Mouse (Mus musculus) stomach, postnatal 0 days (tissue): ENCODE results near the gene Zkscan1.

ENCODE experiments used
- CTCF ChIP-seq: IDR thresholded peaks from 2 replicates; pipeline ENCODE4 v1.5.1; 2016; ENCODE audit warnings: antibody characterized with exemption, low read depth, mild to moderate bottlenecking, moderate library complexity
- EP300 ChIP-seq: optimal IDR thresholded peaks from 2 replicates; pipeline ENCODE3; 2016; ENCODE audit warnings: antibody characterized with exemption

- TF ChIP-seq EP300 (no peak), CTCF (peak; percentile 47)
These were observed 31.6 kb downstream of the Zkscan1 start, which contains the start of gene Zscan21 for GRCm38 (mm10) chr5:138116255-138117198.
